In genomic region chr13:59397571-59397970, GRCm38 (mm10) we compare ENCODE assay signal across 9 mouse cellular contexts.
DNase-seq lines count a peak whose midpoint lies in the region; ATAC-seq and TF ChIP-seq lines count a peak whose summit lies in the region.
"Had no signal": no experiment of that assay in that cellular context is flagged by ENCODE, and none has a peak within 500 bp of the region (broad histone marks: within the 10 kb centered on the region; RNA-seq: fewer than 3 reads in every experiment).

No protein-coding gene starts in this region.

- 31% methylated on average over 3 of the region's 3 CpGs for WGBS in hindbrain, embryonic 11.5 days
- WGBS in hindbrain, embryonic 12.5 days: 24% methylated on average over 3 of the region's 3 CpGs
- WGBS in olfactory bulb, adult 2 months: 36% methylated on average over 3 of the region's 3 CpGs

- H3K4me1 ChIP-seq in hindbrain, embryonic 11.5 days (replicated peaks; ENCODE audit: control insufficient read depth, insufficient read depth, low read length): no peaks in the 10 kb centered on the region
- H3K4me1 ChIP-seq in hindbrain, embryonic 12.5 days: peaks cover 11% of the 10 kb centered on the region
- H3K4me1 ChIP-seq in olfactory bulb, adult 2 months (ENCODE audit: control insufficient read depth, insufficient read depth, low read length): peaks cover 27% of the 10 kb centered on the region

- H3K36me3 ChIP-seq in hindbrain, embryonic 11.5 days (ENCODE audit: control insufficient read depth, insufficient read depth, low read length): no peaks in the 10 kb centered on the region
- no peaks in the 10 kb centered on the region for H3K36me3 ChIP-seq in hindbrain, embryonic 12.5 days

- TF ChIP-seq POLR2A in olfactory bulb, adult 2 months (IDR thresholded peaks at IDR 0.05; ENCODE audit: insufficient read depth, low read depth, low read length): no peak

- no peaks in the 10 kb centered on the region for H3K9me3 ChIP-seq in hindbrain, embryonic 11.5 days (ENCODE audit: control insufficient read depth, low read length)
- no peaks in the 10 kb centered on the region for H3K9me3 ChIP-seq in hindbrain, embryonic 12.5 days (replicated peaks)

- H3K4me3 ChIP-seq in hindbrain, embryonic 11.5 days (ENCODE audit: low read depth, low read length): no peak overlapping the region
- no peak overlapping the region for H3K4me3 ChIP-seq in hindbrain, embryonic 12.5 days
- H3K4me3 ChIP-seq in olfactory bulb, adult 2 months (ENCODE audit: insufficient read depth, low read depth, low read length): no peak overlapping the region
- H3K4me3 ChIP-seq: myocyte had no signal

- no peak overlapping the region for H3K27ac ChIP-seq in hindbrain, embryonic 11.5 days (ENCODE audit: low read depth, low read length)
- no peak overlapping the region for H3K27ac ChIP-seq in hindbrain, embryonic 12.5 days
- no peak overlapping the region for H3K27ac ChIP-seq in olfactory bulb, adult 2 months (ENCODE audit: insufficient read depth, low read depth, low read length)

- peak; percentile 71 for DNase-seq in hindbrain, embryonic 11.5 days (ENCODE audit: low spot score)
- DNase-seq in 416B (ENCODE audit: low read depth): peak; percentile 38
- DNase-seq in R1 (ENCODE audit: low read depth, low spot score): peak; percentile 48
- DNase-seq in hindlimb bud, embryonic 11.5 days (ENCODE audit: extremely low spot score, low read depth, low spot score): peak; percentile 31
- no peak for DNase-seq in c-Kit-positive CD71-positive TER-119-positive erythroid progenitor cells, embryonic 14.5 days (ENCODE audit: low spot score)

- TF ChIP-seq CTCF in olfactory bulb, adult 2 months (IDR thresholded peaks at IDR 0.05; ENCODE audit: insufficient read depth, low read depth, low read length): 0 out of 2 replicates have a peak, but pooled peaks have one; percentile 9

- H3K9ac ChIP-seq in hindbrain, embryonic 11.5 days (ENCODE audit: low read depth, low read length): no peak overlapping the region
- no peak overlapping the region for H3K9ac ChIP-seq in hindbrain, embryonic 12.5 days

- no peaks in the 10 kb centered on the region for H3K27me3 ChIP-seq in hindbrain, embryonic 11.5 days (ENCODE audit: control insufficient read depth, insufficient read depth, low read length)
- no peaks in the 10 kb centered on the region for H3K27me3 ChIP-seq in hindbrain, embryonic 12.5 days

- no peak overlapping the region for H3K4me2 ChIP-seq in hindbrain, embryonic 11.5 days (replicated peaks; ENCODE audit: low read depth, low read length)
- no peak overlapping the region for H3K4me2 ChIP-seq in hindbrain, embryonic 12.5 days (replicated peaks)

- no peak for ATAC-seq in hindbrain, embryonic 11.5 days (ENCODE audit: low FRiP score)
- no peak for ATAC-seq in hindbrain, embryonic 12.5 days (ENCODE audit: low FRiP score)
- 0 out of 2 replicates have a peak, but pooled peaks have one; percentile 50 for ATAC-seq in common myeloid progenitor, adult 5-6 weeks (replicated peaks; ENCODE audit: low read depth, poor library complexity, severe bottlenecking)
